ENCODE assay signal across 29 mouse cellular contexts in genomic region chr11:53503738-53504137, GRCm38 (mm10). TPM values are rescaled to one million over a fixed set of nuclear protein-coding genes. Genes with fewer than 3 reads are reported as not detected.
DNase-seq lines count a peak whose midpoint lies in the region; ATAC-seq and TF ChIP-seq lines count a peak whose summit lies in the region.
"Had no signal": no experiment of that assay in that cellular context is flagged by ENCODE, and none has a peak within 500 bp of the region (broad histone marks: within the 10 kb centered on the region; RNA-seq: fewer than 3 reads in every experiment).

No protein-coding gene starts in this region.

- DNase-seq in lung, postnatal 0 days (ENCODE audit: low spot score), result peak; percentile 41
- no peak for DNase-seq in lung, postnatal 4 days
- peak; percentile 90 for DNase-seq in 416B (ENCODE audit: low read depth)
- DNase-seq in adrenal gland, postnatal 36 days, result no peak
- no peak for DNase-seq in thymus, adult 18-20 months
- DNase-seq: adrenal gland, adult 8-10 months; adrenal gland, postnatal 14 days; cerebellum, adult 18-20 months; cerebellum, adult 8-10 months; cerebellum, postnatal 14 days; embryo, embryonic 11 days had no signal

- no peaks in the 10 kb centered on the region; the same call in none of the 2 replicates for H3K4me1 ChIP-seq in lung, postnatal 0 days (ENCODE audit: insufficient read depth, low read depth, low read length)

- H3K4me2 ChIP-seq in lung, postnatal 0 days (replicated peaks; ENCODE audit: low read depth, low read length), result no peak overlapping the region
- H3K4me2 ChIP-seq: embryonic facial prominence, embryonic 13.5 days; embryonic facial prominence, embryonic 15.5 days; forebrain, embryonic 12.5 days had no signal

- H3K9ac ChIP-seq in lung, postnatal 0 days (replicated peaks; ENCODE audit: low read depth), result no peak overlapping the region
- H3K9ac ChIP-seq: embryonic facial prominence, embryonic 13.5 days; embryonic facial prominence, embryonic 15.5 days; forebrain, embryonic 12.5 days had no signal

- no peak overlapping the region for H3K4me3 ChIP-seq in lung, postnatal 0 days (ENCODE audit: low read depth, low read length)
- H3K4me3 ChIP-seq: embryonic facial prominence, embryonic 13.5 days; embryonic facial prominence, embryonic 15.5 days; erythroblast, embryonic 14.5 days; forebrain, embryonic 10.5 days; forebrain, embryonic 12.5 days had no signal

- H3K36me3 ChIP-seq in lung, postnatal 0 days (ENCODE audit: insufficient read depth, low read length), result no peaks in the 10 kb centered on the region
- H3K36me3 ChIP-seq: embryonic facial prominence, embryonic 13.5 days; embryonic facial prominence, embryonic 15.5 days; forebrain, embryonic 10.5 days; forebrain, embryonic 12.5 days; G1E had no signal

- no peak overlapping the region for H3K27ac ChIP-seq in lung, postnatal 0 days (ENCODE audit: low read length)
- H3K27ac ChIP-seq: embryonic facial prominence, embryonic 13.5 days; embryonic facial prominence, embryonic 15.5 days; forebrain, embryonic 10.5 days; forebrain, embryonic 12.5 days had no signal

- TF ChIP-seq EP300 in lung, postnatal 0 days (IDR thresholded peaks at IDR 0.05), result no peak

- 56% methylated on average over 5 of the region's 5 CpGs for WGBS in lung, postnatal 0 days

- H3K9me3 ChIP-seq in lung, postnatal 0 days (ENCODE audit: low read length), result no peaks in the 10 kb centered on the region
- H3K9me3 ChIP-seq: embryonic facial prominence, embryonic 13.5 days; embryonic facial prominence, embryonic 15.5 days; forebrain, embryonic 10.5 days; forebrain, embryonic 12.5 days; G1E had no signal

- H3K27me3 ChIP-seq in lung, postnatal 0 days (replicated peaks; ENCODE audit: insufficient read depth, low read length), result no peaks in the 10 kb centered on the region
- H3K27me3 ChIP-seq: CH12.LX; embryonic facial prominence, embryonic 15.5 days had no signal

- no peak for TF ChIP-seq CTCF in lung, postnatal 0 days (IDR thresholded peaks at IDR 0.05)

- ATAC-seq in lung, postnatal 0 days, result peak; percentile 40
- ATAC-seq in common myeloid progenitor, adult 5-6 weeks (replicated peaks; ENCODE audit: low read depth, poor library complexity, severe bottlenecking), result 0 out of 2 replicates have a peak, but pooled peaks have one; percentile 43
- ATAC-seq in megakaryocyte, adult 5-6 weeks (ENCODE audit: poor library complexity, severe bottlenecking), result peak; percentile 18; the same call in 1 of the 2 replicates
- ATAC-seq: activated CD4-positive, CD25-positive, alpha-beta regulatory T cell, adult 4 months; CD4-positive, CD25-positive, alpha-beta regulatory T cell, adult 4 months; forebrain, embryonic 14.5 days; forebrain, embryonic 16.5 days; Patski had no signal

RNA-seq across cellular contexts. Expression of gene Sept8, which starts 15.3 kb away (rescaled TPM):
- polyA plus RNA-seq in lung, postnatal 0 days (2015; fragmentation: Nextera tagmentation; extraction: Ambion mirVana), result 13.9 and 15.5 TPM in 2 replicates
- 64.2 and 75.0 TPM in 2 replicates for total RNA-seq in common myeloid progenitor, adult 5-6 weeks (2017)
- 9.0 and 9.5 TPM in 2 replicates for total RNA-seq in megakaryocyte, adult 5-6 weeks (2015)
- total RNA-seq in megakaryocyte, adult 5-6 weeks (2017), result 6.1 and 10.1 TPM in 2 replicates
- total RNA-seq in adrenal gland, postnatal 36 days (2021), result 10 to 100 TPM; 35.0 to 42.6 TPM

RNA-seq across cellular contexts. Expression of gene Sowaha, which starts 23.7 kb away (rescaled TPM):
- 0.42 and 0.62 TPM in 2 replicates for polyA plus RNA-seq in lung, postnatal 0 days (2015; fragmentation: Nextera tagmentation; extraction: Ambion mirVana)
- 1.0 and 1.5 TPM in 2 replicates for total RNA-seq in common myeloid progenitor, adult 5-6 weeks (2017)
- not detected in 2 replicates for total RNA-seq in megakaryocyte, adult 5-6 weeks (2015)
- not detected in 2 replicates for total RNA-seq in megakaryocyte, adult 5-6 weeks (2017)
- under 1 TPM; 0.20 to 0.30 TPM for total RNA-seq in adrenal gland, postnatal 36 days (2021)
- total RNA-seq: CH12.LX had no signal
- polyA plus RNA-seq: activated CD4-positive, CD25-positive, alpha-beta regulatory T cell, adult 4 months; CD4-positive, CD25-positive, alpha-beta regulatory T cell, adult 4 months; Patski had no signal

RNA-seq across cellular contexts. Expression of gene Gm9945, which starts 23.8 kb away (rescaled TPM):
- polyA plus RNA-seq in lung, postnatal 0 days (2015; fragmentation: Nextera tagmentation; extraction: Ambion mirVana), result not detected in 2 replicates
- total RNA-seq in common myeloid progenitor, adult 5-6 weeks (2017), result not detected in 2 replicates
- not detected in 2 replicates for total RNA-seq in megakaryocyte, adult 5-6 weeks (2015)
- not detected in 2 replicates for total RNA-seq in megakaryocyte, adult 5-6 weeks (2017)
- not detected for total RNA-seq in adrenal gland, postnatal 36 days (2021)
- total RNA-seq: adrenal gland, adult 18-20 months; adrenal gland, adult 8-10 months; adrenal gland, postnatal 14 days; adrenal gland, postnatal 4 days; CH12.LX had no signal
- polyA plus RNA-seq: activated CD4-positive, CD25-positive, alpha-beta regulatory T cell, adult 4 months; brain, embryonic 14.5 days; CD4-positive, CD25-positive, alpha-beta regulatory T cell, adult 4 months; embryonic facial prominence, embryonic 11.5 days; embryonic facial prominence, embryonic 13.5 days; embryonic facial prominence, embryonic 15.5 days; erythroblast, embryonic 14.5 days; forebrain, embryonic 10.5 days; forebrain, embryonic 12.5 days; forebrain, embryonic 16.5 days; Patski had no signal

RNA-seq across cellular contexts. Expression of gene Gm9837, which starts 33.5 kb away (rescaled TPM):
- not detected in 2 replicates for polyA plus RNA-seq in lung, postnatal 0 days (2015; fragmentation: Nextera tagmentation; extraction: Ambion mirVana)
- total RNA-seq in common myeloid progenitor, adult 5-6 weeks (2017), result not detected in 2 replicates
- total RNA-seq in megakaryocyte, adult 5-6 weeks (2015), result not detected in 2 replicates
- not detected in 2 replicates for total RNA-seq in megakaryocyte, adult 5-6 weeks (2017)
- total RNA-seq in adrenal gland, postnatal 36 days (2021), result not detected
- total RNA-seq: adrenal gland, adult 18-20 months; adrenal gland, adult 8-10 months; adrenal gland, postnatal 14 days; adrenal gland, postnatal 4 days; CH12.LX had no signal
- polyA plus RNA-seq: activated CD4-positive, CD25-positive, alpha-beta regulatory T cell, adult 4 months; brain, embryonic 14.5 days; CD4-positive, CD25-positive, alpha-beta regulatory T cell, adult 4 months; embryonic facial prominence, embryonic 11.5 days; embryonic facial prominence, embryonic 13.5 days; embryonic facial prominence, embryonic 15.5 days; erythroblast, embryonic 14.5 days; forebrain, embryonic 10.5 days; forebrain, embryonic 12.5 days; forebrain, embryonic 14.5 days; forebrain, embryonic 16.5 days; G1E; Patski had no signal

RNA-seq across cellular contexts. Expression of gene Shroom1, which starts 46.7 kb away (rescaled TPM):
- 0.88 and 1.0 TPM in 2 replicates for polyA plus RNA-seq in lung, postnatal 0 days (2015; fragmentation: Nextera tagmentation; extraction: Ambion mirVana)
- not detected in 2 replicates for total RNA-seq in common myeloid progenitor, adult 5-6 weeks (2017)
- 0.05 and 0.13 TPM in 2 replicates for total RNA-seq in megakaryocyte, adult 5-6 weeks (2015)
- total RNA-seq in megakaryocyte, adult 5-6 weeks (2017), result 0.07 and 4.5 TPM in 2 replicates
- total RNA-seq in adrenal gland, postnatal 36 days (2021), result 1 to 10 TPM; 2.5 to 6.0 TPM
- total RNA-seq: CH12.LX had no signal
- polyA plus RNA-seq: CD4-positive, CD25-positive, alpha-beta regulatory T cell, adult 4 months; erythroblast, embryonic 14.5 days; G1E; Patski had no signal

Comparison
In these comparisons a context has a peak if more than half of its experiments do, and no peak if none do; other contexts are left out.
1. DNase-seq: peak in lung, postnatal 0 days (single experiment) and 416B (single experiment); none in lung, postnatal 4 days (0 of 2), adrenal gland, postnatal 36 days (0 of 2) and thymus, adult 18-20 months (0 of 2).
2. Peak in every context shown above with its lines, with median percentiles within 50 percentile points of each other: ATAC-seq.